Mouse (Mus musculus) hematopoietic stem cell, adult 5-6 weeks (primary cell): ENCODE measurements around the gene Trabd2b. TPM values are rescaled to one million over a fixed set of nuclear protein-coding genes. Genes with fewer than 3 reads are reported as not detected.

Experiments used
- ATAC-seq, 2 experiments: fragments of 125-278 bp in 1 of 2; replicated peaks in 1 of 2; 2 replicates each; pipeline ENCODE4 v1.8.0; 2016 to 2017; ENCODE audit warnings: inconsistent platforms in 2 of 2, mild to moderate bottlenecking in 2 of 2, moderate number of reproducible peaks in 2 of 2, low read depth in 1 of 2, moderate TSS enrichment in 1 of 2; ENCODE audit not compliant: low FRiP score in 2 of 2, poor library complexity in 2 of 2, severe bottlenecking in 2 of 2, insufficient read depth in 1 of 2, low TSS enrichment in 1 of 2
- total RNA-seq: library from RNA; stranded (forward); fragments of 172-1452, 232-1000 nt; gene quantifications from 2 replicates; pipeline ENCODE4 v1.2.3, GENCODE M21; 2017

The Trabd2b gene
- total RNA-seq, 1 experiment from 2014 or later = 0.10 TPM

DNA sequence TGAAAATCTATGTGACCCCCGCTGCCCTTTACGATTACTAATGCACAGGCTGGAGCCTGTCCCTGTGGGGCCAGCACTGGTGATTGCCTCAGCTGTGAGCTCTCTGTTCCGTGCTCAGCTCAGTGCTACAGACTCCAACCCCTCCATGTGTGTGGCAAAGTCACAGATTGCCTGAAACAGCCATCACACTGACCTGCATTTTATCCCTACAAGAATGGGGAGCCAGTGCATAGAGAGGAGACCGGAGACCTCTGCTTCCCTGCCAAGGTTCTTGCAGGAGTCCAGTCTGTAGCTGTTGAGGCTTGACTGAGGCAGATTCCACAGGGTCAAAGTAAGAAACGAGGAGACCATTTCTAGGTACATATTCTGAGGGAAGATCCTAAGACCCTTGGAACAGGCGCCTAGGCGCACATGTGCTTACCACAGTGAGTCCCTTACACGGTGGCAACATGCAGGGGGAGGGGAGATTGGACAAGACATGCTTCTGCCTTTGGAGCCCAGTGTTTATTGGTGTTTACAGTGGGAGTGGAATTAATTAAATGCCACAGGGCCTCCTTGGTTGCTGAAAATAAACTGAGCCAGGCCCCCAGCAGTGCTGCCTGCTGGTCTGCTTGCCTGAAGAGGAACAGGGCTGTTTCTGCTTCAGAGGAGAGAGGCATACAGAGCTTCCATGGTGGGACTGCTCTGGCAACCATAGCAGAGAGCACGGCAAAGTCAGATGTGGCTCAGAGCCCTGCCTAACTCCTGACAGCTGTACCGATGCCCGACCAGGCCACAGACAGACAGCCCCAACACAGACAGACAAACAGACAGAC is 97.9 kb downstream of the Trabd2b start:
- ATAC-seq = no peak

DNA sequence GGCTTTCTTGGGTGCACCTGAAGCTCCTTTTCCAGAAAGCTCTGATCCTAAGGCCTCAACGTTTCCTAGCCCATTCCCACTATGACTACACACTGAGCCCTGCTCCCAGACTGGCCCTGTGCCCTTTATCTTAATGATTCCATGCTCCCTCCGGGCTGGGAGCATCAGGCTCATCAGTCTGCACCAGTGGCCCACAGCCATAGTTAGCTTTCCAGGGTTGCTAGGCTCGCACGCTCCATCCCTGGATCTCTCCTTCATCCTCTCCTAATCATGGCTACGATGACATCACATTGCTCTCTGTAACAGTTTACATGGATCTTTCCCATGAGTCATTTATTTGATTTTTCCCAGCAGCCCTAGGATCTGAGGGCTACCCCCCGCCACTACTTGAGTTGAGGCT is 103.1 kb downstream of the Trabd2b start:
- no peak for ATAC-seq

DNA sequence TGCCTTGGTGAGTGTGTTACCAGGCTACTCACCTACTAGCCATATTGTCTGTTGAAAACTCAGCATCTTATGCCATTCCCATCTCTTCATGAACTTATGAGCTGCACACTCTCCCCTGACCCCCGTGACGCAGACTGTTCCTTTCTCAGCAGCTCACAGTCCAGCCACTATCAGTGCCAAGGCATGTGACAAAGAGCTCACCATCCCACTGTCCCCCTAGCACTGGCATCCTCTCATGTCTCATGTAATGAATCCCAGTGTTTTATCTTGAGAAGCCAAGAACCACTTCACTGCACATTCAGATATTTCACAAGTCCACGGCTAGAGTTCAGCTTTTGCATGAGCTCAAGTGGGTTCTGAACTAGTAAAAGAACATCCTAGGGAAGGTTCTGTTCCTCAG is 105.1 kb downstream of the Trabd2b start:
- no peak for ATAC-seq

DNA sequence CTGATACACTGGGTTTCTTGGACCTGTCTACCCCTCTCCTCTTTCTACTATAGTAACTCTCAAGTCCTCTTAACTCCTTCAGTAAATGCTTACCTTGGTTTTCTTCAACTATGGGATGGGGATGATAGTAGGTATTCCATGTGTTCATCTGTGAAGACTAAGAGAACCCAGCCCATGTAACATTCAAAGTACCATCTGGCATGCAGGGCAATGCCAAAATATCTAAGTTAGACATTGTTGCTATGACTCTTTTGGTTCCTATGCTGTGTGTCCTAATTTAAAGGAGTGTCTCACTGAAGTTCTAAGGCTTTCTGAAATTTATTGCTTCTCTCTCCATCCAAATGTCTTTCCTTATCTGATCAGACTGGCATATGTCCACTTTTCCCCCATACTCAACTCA is 106.6 kb downstream of the Trabd2b start:
- no peak for ATAC-seq

DNA sequence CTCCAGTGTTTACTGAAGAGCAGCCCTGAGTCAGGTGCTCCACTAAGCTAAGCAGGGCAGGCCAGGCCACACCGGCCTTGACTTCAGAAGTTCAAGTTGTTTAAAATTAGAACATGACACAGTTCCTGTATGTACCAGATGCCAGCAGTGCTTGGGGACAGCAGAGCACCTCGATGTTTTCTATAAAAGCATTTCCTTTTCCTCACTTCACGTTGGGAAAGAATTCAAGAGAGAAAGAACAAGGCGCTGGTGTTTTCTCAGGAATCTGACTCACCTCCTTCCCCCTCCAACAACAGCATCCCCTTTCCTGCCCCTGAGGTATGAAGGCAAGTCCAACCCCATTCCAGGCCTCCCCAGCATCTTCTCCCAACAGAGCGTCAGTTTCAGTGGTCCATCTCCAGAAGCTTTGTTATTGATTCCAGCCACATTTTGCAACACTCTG is 108.8 kb downstream of the Trabd2b start:
- ATAC-seq = 0 out of 4 replicates have a peak, but pooled peaks of 1 of the 2 experiments have one; percentile 43

DNA sequence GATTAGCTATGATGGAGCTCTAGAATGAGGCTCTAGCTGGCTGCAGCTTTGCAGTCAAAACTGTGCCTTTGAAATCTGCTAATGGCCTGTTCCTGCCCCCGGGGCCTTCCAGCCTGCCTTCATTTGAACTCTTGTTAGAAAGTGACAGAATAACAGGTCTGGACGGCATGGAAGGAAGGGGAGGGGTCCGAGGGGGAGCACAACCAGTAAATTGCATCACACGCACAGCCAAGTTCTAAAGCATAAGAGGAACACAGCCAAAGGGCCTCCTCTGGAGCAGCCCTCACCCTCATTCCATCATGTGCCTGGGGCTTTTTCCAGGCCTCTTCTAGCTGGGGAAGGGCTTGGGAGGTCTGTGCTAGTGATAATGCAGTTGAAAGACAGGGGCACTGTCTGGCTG is 110.1 kb downstream of the Trabd2b start:
- ATAC-seq = 0 out of 4 replicates have a peak, but pooled peaks of 1 of the 2 experiments have one; percentile 17

DNA sequence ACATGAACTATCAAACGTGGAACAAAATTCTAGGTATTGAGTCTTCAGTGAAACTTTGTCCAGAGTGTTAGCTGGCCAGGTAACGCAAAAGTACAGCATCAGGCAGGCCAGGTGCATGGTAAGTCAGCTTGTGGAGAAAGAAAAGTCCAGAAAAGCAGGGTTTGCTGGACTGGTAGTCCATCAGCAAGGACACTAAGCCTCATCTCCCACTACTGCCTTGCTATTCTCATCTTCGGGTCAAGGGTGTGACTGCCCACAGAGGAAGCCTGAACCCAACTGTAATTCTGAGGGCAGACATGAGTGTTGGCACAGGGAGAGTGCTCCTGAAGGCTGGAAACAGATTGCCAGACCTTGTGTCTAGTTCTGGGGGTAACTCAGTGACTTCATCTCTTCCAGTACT is 111.5 kb downstream of the Trabd2b start:
- no peak for ATAC-seq

DNA sequence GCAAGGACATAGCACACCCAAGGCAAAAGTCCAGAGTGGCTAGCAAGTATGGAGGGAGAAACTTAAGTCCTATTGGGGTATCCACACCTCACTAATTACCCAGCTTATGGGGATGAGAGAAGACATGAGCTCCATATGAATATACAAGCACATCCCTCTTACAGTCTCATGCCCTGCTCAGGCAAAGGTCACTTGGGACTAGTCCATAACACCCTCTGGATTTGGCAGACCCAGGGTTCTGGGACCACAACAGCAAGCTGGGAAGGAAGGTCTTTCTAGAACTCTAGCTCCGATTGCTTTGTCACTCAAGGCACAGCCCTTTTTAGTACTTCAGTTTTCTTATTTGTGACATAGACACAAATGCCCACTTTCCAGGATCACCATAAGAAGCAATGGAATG is 112.0 kb downstream of the Trabd2b start:
- ATAC-seq = no peak

DNA sequence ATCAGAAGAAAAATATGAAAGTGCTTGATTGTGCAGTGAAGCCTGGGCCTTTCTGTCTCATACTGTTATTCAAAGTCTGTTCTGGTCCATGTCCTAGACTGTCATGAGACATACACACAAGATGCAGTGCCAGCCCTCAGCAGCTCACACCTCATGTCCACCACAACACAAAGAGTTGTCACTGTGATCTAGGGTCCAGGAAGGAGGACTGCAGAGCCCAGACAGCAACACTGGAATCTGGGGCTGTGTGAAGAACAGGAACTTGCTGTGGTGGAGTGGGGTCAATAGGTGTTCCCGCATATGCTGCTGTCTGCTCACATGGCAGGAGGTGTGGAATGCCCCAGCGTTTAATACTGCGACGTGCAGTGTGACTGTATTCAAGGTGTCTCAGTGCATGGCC is 112.8 kb downstream of the Trabd2b start:
- ATAC-seq = no peak

DNA sequence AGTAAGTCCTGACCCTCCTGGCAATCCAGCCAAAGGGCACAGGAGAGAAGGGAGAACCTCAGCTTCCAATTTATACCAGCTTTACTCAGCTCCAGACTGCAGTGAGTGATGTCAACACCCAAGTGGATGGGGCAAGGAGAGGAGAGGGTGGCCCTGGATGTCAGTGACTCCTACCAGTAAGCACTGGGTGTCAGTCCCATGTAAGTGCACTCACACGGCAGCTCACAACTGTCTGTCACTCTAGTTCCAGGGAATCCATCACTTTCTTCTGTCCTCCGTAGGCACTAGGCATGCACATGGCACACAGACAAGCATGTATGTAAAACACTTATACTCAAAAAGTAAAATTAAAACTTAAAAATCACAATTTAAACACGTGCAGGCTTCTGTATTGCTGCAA is 113.4 kb downstream of the Trabd2b start:
- ATAC-seq = no peak

DNA sequence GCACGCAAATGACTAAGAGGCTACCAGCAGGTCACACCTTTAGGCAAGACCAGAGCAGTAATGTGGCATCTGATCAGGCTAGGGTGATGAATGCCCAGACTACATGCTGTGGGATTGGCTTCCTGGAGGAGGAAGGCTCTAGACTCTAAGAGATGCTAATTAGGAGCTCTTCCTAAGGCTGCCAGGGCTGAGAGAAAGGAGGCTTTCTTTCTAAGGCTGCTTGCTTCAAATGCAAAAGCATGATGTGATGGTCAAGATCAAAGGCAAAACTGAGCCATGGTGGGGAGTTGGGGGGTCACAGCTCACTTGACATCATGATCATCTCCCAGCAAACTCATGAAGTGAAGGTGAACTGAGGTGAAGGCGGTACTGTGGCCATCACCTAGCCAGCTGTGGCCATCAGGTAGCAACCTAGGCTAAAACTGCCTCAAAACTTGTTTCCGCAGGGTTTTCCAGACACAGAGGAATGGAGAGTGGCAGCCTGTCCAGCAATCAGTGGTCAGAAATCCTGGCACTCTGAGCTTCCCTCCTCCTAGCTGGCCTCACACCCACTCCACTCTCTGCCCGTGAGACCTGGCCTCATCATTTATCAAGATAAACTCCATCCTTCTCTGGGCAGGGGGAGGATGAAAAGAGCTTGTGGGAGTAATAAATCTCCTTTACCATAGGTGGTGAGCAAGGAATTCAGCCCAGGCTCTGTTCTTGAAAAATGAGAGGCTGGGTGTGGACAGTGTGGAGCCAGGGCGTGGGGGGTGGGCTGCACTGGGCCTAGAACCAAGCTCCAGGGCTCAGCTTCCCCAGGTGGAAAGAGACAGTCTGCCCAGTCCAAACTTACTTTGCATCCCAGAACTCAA is 117.0 kb downstream of the Trabd2b start:
- no peak for ATAC-seq

DNA sequence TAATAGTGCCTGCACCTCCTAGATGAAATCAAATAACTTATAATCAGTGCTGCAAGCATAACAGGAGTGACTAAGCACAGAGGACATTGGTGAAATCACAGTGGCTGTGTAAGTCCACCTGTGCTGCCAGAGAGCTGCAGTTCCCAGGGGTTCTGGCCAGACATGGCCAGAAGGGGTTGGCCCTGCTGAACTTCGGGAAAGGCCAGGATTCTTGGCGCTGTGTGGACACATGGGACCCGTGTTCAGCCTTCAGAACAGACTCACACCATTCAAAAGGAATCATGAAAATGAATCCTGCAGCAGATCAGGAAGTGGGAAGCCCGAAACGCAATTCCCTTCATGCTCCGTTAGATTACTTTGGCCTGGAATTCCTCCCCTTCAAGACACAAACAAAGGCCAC is 125.1 kb downstream of the Trabd2b start:
- no peak for ATAC-seq

DNA sequence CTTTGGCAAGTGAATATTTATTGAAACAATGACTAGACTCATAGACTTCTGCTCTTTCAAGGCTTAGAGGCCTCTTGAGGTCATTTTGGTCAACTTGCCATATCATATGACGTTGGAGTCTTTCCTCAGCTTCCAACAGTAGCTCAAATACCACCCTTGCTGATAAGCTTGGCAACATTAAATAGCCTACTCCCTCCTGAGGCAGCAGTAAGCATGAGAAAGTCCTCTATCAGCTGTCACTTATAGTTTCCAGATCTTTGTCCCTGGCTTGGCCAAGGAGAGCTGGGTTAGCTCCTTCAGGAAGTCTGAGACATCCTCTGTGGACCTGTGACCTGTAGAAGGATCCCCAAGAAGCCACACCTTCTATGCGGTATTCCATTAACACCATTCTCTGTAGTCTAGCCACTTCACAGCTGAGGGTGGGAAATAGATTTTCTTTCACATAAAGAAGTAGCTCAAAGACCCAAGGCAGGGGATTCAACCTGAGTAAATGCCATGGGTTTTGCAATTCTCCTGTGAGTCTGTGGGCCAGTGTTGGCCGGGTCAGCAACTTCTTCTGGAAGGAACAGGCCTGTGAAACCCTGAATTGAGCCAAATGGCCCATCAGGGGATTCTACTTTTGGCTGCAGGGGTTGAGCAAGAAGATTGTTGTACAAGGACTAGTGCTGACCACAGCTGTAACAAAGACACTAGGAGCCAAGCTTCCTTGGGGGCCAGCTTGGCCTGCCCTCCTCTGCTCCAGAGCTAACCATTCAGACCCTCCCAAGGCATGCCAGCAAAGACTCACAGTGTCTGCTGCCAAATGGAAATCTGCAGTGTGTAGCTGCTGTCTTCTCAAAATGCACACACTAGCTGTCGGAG is 127.6 kb downstream of the Trabd2b start:
- ATAC-seq = no peak

DNA sequence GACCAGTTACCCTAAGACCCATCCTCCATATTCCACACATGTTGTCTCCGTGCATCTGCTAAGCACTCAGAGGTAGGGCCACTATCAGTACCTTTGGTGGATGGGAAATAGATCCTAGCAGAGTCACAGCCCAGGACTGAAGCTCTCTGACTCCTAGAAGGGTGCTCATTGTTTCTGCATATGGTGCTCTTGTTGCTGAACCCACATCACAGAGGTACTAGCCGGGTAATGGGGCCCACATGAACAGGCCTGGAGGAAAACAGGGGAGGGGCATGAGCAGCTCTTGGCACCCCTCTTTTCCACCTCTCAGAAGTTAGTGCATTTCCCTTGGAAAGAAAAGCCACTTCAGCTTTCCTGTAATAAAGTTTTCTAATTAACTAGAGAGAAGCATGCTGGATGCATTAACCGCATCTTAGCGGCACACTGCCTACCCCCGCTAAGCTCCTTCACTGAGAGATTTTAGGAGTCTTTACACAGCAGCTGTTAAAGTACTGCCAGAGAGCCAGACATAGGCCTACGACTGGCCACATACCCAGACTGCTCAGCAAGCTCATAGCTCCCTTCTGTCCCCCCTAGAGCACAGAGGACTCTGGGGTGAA is 131.0 kb downstream of the Trabd2b start:
- ATAC-seq = no peak

DNA sequence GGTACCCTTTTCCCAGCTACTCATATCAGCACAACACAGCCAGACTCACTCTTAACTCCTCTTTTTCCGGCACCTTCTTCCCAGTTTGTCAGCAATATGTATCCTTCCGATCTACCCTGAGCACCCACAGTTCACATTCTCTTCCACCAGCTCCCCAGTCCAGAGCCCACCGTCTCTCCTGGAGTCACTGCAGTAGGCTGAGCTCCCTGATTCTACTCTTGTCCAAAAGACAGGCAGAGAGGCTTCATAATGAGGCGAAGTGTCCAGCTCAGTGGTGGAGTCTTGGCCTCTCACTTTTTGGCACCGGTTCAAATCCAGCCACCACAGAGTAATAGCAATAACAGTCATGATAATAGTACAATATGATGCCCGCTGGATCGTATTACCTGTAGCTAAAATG is 133.5 kb downstream of the Trabd2b start:
- no peak for ATAC-seq

DNA sequence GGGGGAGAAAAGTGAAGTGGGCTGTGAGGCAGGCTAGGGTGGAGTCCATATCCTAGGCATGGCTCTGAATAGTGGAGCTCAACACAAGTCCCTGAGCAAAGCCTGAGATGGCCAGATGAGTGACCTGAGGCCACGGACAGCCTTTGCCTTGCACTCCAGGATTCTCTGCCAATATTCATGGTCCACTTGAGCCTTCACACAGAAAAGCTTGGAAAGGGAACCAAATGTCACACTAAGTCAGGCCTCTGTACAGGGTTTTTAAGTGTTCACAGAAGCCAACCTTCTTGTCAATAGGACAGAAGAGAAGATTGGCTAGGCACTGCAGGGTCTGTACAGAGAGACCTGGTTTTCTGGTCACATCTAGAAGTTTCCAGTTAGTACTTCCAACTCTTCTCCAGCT is 134.7 kb downstream of the Trabd2b start:
- ATAC-seq = no peak

DNA sequence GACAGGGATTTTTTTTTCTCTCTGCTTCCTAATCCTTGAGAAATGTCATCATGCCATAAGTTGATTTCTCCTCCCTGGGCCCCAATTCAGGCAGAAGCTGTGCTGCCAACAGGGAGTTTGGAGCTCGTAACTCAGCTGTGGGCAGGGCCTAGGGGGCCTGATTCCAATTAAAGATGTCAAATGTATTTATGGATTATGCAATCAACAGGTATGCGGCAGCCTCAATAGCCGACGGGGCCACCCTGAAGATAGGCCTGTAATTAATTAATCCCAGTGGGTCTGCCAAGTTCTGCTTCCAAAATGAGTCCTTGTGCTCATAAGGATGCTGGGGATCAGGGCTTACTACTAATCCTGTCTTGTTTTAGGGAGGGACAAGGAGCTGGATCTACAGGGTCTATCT is 135.6 kb downstream of the Trabd2b start:
- no peak for ATAC-seq
